Mouse (Mus musculus) T-helper 2 cell (primary cell): Measurements from ENCODE around the gene Prss22.
"Not testable (repeated sequence)": the region's sequence is repeated elsewhere in the genome, so short reads cannot be mapped to it uniquely, and the experiment has no call there.

Experiments
- in situ Hi-C: fragments of 300-600 bp; cut with MboI, MseI; formaldehyde crosslinking; loops from one replicate; pipeline ENCODE4 v1.15.1; 2025; ENCODE audit warnings: high pct_unique_total_duplicates

Prss22 gene

DNA sequence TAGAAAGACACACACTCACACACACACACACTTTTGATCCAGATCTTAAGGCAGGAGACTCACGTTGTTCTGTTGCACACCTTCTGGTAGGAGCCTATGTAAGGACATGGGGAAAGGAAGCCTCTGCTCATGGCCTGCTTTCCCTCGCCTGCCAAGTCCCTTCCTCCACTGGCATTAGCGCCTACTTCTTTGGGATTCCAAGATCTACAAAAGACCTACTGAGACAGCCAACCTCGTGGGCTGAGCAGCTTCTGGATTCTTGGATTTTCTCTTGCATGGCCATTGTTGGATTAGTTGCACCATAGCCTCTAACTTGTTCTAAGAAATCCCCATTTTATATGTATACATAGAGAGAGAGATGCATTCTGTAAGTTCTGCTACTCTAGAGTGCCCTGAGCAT lies 47.1 kb downstream of the Prss22 start:
- in situ Hi-C loops, result loop anchor here (25.0 kb wide), 1 partner anchor 89 kb away; the partner anchor contains the start of gene Prss21

DNA sequence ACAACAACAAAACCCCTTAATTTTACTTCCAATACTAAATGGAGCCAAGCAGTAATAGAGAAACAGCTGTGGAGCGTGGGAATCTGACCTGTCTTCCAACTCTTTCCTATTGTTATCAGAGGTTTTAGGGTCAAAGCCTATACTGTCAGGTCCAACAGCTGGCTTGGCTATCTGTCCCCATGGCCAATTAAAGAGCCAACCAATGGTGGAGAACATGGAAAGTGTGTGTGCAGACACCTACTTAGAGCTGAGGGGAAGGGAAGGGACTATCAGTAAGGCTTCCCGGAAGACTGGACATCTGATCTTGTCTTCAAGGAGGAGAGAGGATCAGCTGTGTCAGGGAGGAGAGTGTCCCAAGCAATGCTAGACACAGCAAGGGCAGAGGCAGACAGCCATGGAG lies 48.8 kb downstream of the Prss22 start:
- in situ Hi-C loops, result no loop called here

DNA sequence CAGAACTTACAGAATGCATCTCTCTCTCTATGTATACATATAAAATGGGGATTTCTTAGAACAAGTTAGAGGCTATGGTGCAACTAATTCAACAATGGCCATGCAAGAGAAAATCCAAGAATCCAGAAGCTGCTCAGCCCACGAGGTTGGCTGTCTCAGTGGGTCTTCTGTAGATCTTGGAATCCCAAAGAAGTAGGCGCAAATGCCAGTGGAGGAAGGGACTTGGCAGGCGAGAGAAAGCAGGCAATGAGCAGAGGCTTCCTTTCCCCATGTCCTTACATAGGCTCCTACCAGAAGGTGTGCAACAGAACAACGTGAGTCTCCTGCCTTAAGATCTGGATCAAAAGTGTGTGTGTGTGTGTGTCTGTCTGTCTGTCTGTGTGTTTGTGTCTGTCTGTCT lies 50.4 kb downstream of the Prss22 start:
- in situ Hi-C loops, result not testable (repeated sequence)
